Mouse (Mus musculus) retina, postnatal 1 day (tissue): ENCODE results near the gene 2300009A05Rik.

Source experiments
- DNase-seq: peaks from one replicate; pipeline ENCODE4 v3.0.0-alpha.2; 2012

Gene 2300009A05Rik

GRCm38 (mm10) chr9:63398611-63399462, at the start of gene 2300009A05Rik:
Gene 2300009A05Rik, minus strand, starts transcription at chr9:63399246.
- DNase-seq = peak; percentile 95

GRCm38 (mm10) chr9:63443695-63444094, 44.6 kb upstream of the 2300009A05Rik start:
- no peak for DNase-seq

DNA sequence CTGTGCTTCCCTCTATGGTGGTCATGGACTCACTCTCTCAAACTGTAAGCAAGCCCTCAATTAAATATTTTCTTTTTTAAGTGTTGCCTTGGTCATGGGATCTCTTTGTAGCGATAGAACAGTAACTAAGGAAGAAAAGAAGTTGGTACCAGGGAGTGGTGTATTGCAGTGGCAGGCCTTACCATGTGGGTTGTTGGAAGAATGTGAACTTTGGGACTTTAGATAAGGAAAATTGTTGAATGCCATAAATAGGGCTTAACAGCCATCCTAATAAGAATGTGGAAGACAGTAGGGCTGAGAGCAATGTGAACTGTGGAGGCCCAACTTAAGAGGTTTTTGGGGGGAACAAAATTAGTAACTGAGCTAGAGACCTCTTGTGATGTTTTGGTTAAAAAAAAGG, 31.6 kb upstream of the 2300009A05Rik start:
- DNase-seq = no peak

GRCm38 (mm10) chr9:63421096-63421736, 22.2 kb upstream of the 2300009A05Rik start:
- no peak for DNase-seq

- DNase-seq = peak; percentile 61
Observed at GRCm38 (mm10) chr9:63420396-63420795, 21.4 kb upstream of the 2300009A05Rik start.

DNA sequence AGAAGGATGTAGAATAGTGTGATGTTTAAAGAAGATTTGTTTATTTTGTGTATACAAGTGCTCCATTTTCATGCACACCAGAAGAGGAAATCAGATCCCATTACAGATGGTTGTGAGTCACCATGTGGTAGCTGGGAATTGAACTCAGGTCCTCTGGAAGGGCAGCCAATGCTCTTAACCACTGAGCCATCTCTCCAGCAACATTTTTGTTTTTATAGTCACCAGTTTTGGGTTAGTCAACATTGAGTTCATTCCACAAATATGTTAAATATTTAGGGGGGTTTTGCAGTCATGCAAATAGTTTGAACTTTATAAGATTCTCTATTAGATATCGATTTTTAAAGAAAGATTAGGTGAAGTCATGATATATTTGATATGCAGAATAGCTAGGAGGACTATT, 1.1 kb upstream of the 2300009A05Rik start:
- DNase-seq = no peak

DNA sequence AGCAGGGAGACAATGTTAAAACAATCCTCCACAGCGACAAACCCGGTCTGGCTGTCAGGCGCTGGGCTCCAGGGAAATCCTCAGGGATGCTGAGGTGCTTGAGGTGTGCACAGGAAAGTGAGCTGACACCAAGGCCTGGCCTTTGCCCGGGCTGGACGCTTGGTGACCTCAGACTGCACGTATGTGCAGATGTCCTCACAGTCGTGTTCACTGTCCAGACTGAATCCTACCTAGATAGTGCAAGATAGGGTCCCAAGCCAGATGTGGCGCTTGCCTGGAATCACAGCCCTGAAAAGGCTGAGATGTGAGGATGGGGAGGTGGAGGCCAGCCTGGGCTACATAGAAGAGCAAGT, 393 bp upstream of the 2300009A05Rik start:
- no peak for DNase-seq

DNA sequence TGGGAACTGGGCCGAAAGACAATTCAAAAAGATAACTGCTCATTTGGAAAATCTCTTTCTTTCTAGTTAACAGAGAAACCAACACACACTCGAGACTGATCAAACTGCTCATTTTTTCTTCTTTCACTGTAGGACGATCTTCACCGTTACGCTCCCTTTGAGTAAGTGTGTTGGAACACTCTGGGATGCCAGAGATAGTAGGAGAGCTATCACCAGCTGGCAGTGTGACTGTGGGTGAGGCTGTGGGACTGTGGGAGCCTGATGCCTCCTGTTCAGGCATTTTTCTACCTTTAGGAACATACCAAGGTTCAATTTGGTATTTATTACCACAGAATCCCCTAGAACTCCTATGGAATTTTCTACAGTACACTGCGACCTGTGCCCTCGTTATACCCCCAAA, 3.4 kb downstream of the 2300009A05Rik start:
- DNase-seq = no peak

DNA sequence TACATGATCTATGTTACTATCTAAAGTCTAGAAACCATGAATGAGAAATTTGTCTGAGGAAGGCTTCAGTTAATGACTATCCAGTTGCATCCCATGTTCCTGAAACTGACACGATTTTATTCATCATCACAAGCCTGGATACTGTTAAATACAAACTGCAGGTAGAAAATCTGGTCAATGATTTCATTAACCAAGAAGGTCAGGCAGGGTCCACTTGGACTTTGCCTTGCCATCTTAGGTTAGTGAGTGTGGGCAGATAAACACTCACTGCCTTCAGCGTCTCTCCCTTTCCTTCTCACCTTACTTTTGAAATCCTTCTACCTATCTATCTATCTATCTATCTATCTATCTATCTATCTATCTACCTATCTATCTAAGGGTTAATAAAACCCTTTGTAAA, 7.7 kb downstream of the 2300009A05Rik start:
- no peak for DNase-seq

DNA sequence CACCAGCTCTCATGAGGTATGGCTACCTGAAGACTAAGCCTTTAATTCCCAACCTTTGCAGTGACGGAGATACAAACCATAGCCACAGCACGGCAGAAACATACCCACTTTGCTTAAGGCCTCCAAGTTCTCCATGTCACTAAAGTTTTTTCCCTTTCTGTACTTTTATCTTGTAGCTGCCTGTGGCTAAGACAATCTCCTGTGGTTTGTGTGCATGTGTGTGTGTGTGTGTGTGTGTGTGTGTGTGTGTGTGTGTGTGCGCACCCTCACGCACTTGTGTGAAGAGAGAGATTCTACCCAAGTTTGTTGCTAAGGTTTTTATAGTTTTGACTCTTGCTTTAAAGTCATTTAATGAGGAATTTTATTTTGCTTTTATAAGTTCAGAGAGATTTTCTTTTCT, 16.3 kb downstream of the 2300009A05Rik start:
- no peak for DNase-seq

DNA sequence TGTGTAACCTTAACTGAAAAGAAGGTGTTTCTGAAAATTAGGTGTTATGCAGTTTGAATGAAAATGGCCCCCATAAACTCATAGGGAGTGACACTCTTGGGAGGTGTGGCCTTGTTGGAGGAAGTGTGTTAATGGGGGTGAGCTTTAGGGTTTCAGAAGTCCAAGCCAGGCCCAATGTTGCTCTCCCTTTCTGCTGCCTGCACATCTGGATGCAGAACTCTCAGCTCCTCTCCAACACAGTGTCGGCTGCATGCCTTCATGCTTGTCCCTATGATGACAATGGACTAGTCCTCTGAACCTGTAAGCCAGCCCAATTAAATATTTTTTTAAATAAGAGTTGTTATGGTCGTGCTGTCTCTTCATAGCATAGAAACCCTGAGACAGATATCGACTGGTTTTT, 18.7 kb downstream of the 2300009A05Rik start:
- DNase-seq = no peak

- DNase-seq = no peak
Observed at GRCm38 (mm10) chr9:63378174-63378573, 20.9 kb downstream of the 2300009A05Rik start.

DNA sequence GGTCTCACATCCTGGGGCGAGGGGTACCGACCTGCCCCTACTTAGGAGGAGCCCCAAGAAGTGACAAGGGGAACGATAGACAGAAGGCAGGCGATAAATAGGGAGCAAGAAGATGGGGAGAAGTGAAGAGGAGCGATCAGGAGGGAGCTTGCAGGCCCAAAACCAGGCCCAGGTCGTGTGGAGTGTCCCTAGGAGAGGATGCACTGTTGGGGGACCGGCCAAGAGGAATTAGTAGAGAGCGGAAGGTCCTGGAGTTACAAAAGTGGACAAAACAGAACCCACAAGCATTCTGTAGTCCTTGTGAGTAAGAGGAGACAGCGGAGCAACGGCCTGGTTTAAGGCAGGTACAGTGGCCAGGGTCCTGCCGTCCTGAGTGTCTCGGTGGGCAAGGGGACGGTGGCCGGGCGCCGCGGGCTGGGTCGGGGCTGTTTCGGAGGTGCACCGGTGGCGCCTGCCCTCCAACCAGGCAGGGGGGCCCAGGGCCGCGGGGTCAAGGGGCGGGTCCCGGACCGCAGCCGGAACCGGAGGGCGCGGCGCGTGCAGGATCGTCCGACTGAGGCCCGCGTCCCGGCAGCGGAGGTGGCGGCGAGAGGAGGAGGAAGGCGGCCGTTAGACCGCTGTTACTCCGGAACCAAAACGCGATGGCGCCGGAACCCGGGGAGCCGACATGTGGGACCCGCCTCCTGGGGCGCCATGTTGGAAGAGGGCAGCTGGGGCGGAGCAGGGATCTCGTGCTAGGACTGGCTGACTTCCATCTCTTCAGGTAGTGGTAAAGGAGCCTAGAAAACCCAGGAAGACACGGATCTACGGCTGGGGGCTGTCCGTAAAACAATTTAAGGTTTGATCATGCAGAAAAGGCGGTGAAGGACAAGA, 21.5 kb downstream of the 2300009A05Rik start, which contains the start of gene Map2k5:
TSS of gene Map2k5 (minus strand) at position 633 of the 873 bp plus-strand sequence.
- peak; percentile 94 for DNase-seq

- DNase-seq = no peak
Observed at GRCm38 (mm10) chr9:63373315-63373714, 25.7 kb downstream of the 2300009A05Rik start.

GRCm38 (mm10) chr9:63372541-63372940, 26.5 kb downstream of the 2300009A05Rik start:
- DNase-seq = peak; percentile 11

- DNase-seq = peak; percentile 15
Observed at GRCm38 (mm10) chr9:63360410-63360809, 38.6 kb downstream of the 2300009A05Rik start.

DNA sequence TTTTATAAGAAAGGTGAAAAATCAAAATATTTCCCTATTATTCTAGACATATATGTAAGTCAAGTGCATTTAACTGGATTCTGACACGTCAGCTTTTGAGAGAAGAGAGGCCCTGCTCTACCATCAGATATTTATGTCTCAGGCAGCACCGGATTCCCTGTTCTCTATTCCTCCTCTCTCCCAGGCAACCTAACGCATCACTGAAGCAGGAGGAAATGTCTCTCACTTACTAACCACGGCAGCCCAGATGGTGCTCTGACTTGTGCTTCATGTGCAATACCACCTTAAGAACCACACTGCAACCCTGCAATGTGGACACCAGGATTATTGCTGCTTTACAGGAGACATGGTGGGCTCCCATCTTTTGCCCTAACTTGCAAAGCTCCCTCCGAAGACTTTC, 40.0 kb downstream of the 2300009A05Rik start:
- no peak for DNase-seq

DNA sequence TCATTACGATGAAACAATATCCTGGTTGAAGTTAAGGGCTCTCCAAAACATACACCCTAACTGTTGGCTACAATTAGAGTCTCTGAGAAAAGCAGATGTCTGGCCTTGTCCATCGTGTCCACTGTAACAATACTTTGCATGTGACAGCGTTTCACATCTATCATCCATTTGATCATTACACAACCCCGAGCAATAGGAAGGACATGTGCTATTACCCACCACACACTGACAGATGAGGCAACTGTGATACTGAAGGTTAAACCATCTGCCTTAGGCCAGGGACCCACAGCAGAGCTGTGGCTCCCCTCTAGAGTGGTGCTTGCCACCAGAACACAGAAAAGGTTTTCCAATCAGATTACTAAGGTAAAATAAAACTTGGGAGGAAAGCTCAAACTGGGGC, 42.3 kb downstream of the 2300009A05Rik start:
- DNase-seq = no peak

- no peak for DNase-seq
Observed at GRCm38 (mm10) chr9:63356278-63356677, 42.8 kb downstream of the 2300009A05Rik start.

DNA sequence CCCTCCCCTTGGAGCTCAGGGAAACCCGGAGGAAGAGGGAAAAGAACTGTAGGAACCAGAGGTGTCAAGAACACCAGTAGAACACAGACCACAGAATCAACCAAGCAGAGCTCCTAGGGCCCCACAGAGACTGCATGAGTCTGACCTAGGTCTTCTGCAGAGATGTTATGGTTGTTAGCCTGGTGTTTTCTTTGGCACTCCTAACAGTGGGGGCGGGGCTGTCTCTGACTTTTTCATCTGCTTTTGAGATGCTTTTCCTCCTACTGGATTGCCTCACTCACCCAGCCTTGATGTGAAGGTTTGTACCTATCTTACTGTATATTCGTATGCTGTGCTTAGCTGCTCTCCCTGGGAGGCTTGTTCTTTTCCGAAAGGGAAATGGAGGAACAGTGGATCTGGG, 44.9 kb downstream of the 2300009A05Rik start:
- no peak for DNase-seq

DNA sequence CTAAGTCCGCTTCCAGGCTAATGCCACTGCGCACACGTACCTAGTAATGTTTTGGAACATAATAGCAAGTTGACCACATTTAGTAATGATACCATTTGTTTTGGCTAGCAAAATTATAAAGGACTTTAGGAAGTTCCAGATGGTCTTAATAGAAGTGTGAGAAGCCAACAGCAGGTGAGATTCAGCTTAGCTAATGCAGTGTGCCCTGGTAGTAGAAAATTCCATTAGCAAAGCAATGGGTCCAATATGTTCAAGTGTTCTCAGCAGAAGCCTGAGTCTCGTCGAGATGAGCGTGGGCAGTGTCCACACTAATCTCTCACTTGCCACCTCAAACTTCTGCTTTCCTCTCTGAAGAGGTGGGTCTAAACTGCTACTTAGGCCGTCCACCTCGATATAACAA, 49.0 kb downstream of the 2300009A05Rik start:
- DNase-seq = no peak

DNA sequence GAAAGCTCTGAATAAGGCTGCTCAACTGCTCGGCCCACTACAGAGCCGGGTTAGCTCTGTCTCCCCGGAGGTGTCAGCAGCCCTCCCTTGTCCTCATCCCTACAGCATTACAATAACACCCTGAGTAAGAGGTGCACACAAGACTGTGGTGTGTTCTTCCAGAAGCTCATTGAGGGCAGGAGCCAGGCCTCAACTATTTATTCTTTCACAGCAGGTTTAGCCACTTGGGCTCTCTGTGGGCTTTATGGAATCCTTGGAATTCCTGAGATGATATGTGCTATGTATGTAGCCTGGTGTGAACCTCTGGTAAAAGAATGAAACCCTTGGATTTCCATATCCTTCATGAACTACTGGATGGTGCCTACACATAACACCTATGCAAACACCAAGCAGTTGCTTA, 49.8 kb downstream of the 2300009A05Rik start:
- no peak for DNase-seq

DNA sequence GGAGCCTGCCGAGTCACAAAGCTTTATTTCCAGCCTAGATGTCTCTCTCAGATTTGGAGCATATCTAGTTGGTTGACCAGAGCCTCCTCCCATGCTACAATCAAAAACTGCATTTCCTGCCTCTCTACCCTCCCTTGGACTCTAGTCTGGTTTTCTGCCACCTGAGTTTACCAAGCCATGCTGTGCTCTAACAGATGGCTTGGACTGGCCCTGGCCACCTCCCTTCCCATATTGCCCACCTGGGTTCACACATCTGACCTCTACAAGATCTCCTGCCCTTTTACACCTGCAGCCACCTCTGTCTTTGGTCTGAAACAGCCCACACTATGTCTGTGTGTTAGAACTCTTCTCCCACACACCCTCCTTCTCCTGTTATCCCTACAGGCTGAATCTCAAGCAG, 50.9 kb downstream of the 2300009A05Rik start:
- no peak for DNase-seq
